In genomic region chr11:34063702-34064485, GRCm38 (mm10) we compare ENCODE assay signal across 11 mouse cellular contexts. TPM values are rescaled to one million over a fixed set of nuclear protein-coding genes. Genes with fewer than 3 reads are reported as not detected.
DNase-seq lines count a peak whose midpoint lies in the region; ATAC-seq and TF ChIP-seq lines count a peak whose summit lies in the region.
"Had no signal": no experiment of that assay in that cellular context is flagged by ENCODE, and none has a peak within 500 bp of the region (broad histone marks: within the 10 kb centered on the region; RNA-seq: fewer than 3 reads in every experiment).

No protein-coding gene starts in this region.

- no peaks in the 10 kb centered on the region; the same call in 1 of the 2 replicates for H3K4me1 ChIP-seq in lung, embryonic 16.5 days (replicated peaks; ENCODE audit: control insufficient read depth, insufficient read depth, low read length)
- H3K4me1 ChIP-seq in embryonic facial prominence, embryonic 10.5 days: peaks cover 10% of the 10 kb centered on the region
- no peaks in the 10 kb centered on the region for H3K4me1 ChIP-seq in midbrain, postnatal 0 days (ENCODE audit: insufficient read depth, low read length)
- H3K4me1 ChIP-seq: neural tube, embryonic 15.5 days had no signal

- WGBS in lung, embryonic 16.5 days: 44% methylated on average over 5 of the region's 5 CpGs
- 53% methylated on average over 5 of the region's 5 CpGs for WGBS in embryonic facial prominence, embryonic 10.5 days
- WGBS in midbrain, postnatal 0 days: 66% methylated on average over 5 of the region's 5 CpGs

- H3K9me3 ChIP-seq in lung, embryonic 16.5 days (ENCODE audit: control insufficient read depth, low read length): no peaks in the 10 kb centered on the region
- H3K9me3 ChIP-seq in embryonic facial prominence, embryonic 10.5 days: no peaks in the 10 kb centered on the region
- H3K9me3 ChIP-seq in midbrain, postnatal 0 days (ENCODE audit: low read length): no peaks in the 10 kb centered on the region

- no peak overlapping the region for H3K9ac ChIP-seq in lung, embryonic 16.5 days (ENCODE audit: low read length)
- no peak overlapping the region for H3K9ac ChIP-seq in midbrain, postnatal 0 days (replicated peaks; ENCODE audit: low read length, poor library complexity, severe bottlenecking)
- H3K9ac ChIP-seq: neural tube, embryonic 15.5 days had no signal

- H3K4me2 ChIP-seq in lung, embryonic 16.5 days (ENCODE audit: low read depth, low read length): no peak overlapping the region
- no peak overlapping the region for H3K4me2 ChIP-seq in midbrain, postnatal 0 days (ENCODE audit: low read depth, low read length, poor library complexity, severe bottlenecking)
- H3K4me2 ChIP-seq: neural tube, embryonic 15.5 days had no signal

- peak; percentile 45; the same call in 1 of the 2 replicates for ATAC-seq in lung, embryonic 16.5 days (ENCODE audit: low read depth)
- ATAC-seq in midbrain, postnatal 0 days (ENCODE audit: low FRiP score): no peak

- no peaks in the 10 kb centered on the region for H3K36me3 ChIP-seq in lung, embryonic 16.5 days (ENCODE audit: control insufficient read depth, insufficient read depth, low read length)
- H3K36me3 ChIP-seq in embryonic facial prominence, embryonic 10.5 days (replicated peaks): no peaks in the 10 kb centered on the region
- H3K36me3 ChIP-seq in midbrain, postnatal 0 days (ENCODE audit: insufficient read depth, low read length): no peaks in the 10 kb centered on the region
- H3K36me3 ChIP-seq: neural tube, embryonic 15.5 days had no signal

- H3K4me3 ChIP-seq in lung, embryonic 16.5 days (ENCODE audit: low read length): no peak overlapping the region
- H3K4me3 ChIP-seq in embryonic facial prominence, embryonic 10.5 days: no peak overlapping the region
- H3K4me3 ChIP-seq in midbrain, postnatal 0 days (ENCODE audit: low read depth, low read length): no peak overlapping the region
- H3K4me3 ChIP-seq: left cerebral cortex, adult 2 months; neural tube, embryonic 15.5 days had no signal

- H3K27ac ChIP-seq in lung, embryonic 16.5 days (ENCODE audit: low read length): no peak overlapping the region
- peak overlapping the region; percentile 66 for H3K27ac ChIP-seq in embryonic facial prominence, embryonic 10.5 days (replicated peaks)
- no peak overlapping the region for H3K27ac ChIP-seq in midbrain, postnatal 0 days (ENCODE audit: low read depth, low read length)
- H3K27ac ChIP-seq: left cerebral cortex, adult 2 months; neural tube, embryonic 15.5 days had no signal

- no peaks in the 10 kb centered on the region for H3K27me3 ChIP-seq in lung, embryonic 16.5 days (ENCODE audit: control insufficient read depth, insufficient read depth, low read depth, low read length)
- no peaks in the 10 kb centered on the region for H3K27me3 ChIP-seq in embryonic facial prominence, embryonic 10.5 days (replicated peaks; ENCODE audit: low read depth, poor library complexity, severe bottlenecking)
- H3K27me3 ChIP-seq in midbrain, postnatal 0 days (ENCODE audit: insufficient read depth, low read length): no peaks in the 10 kb centered on the region
- H3K27me3 ChIP-seq: neural tube, embryonic 15.5 days had no signal

- DNase-seq in lung, postnatal 14 days: no peak
- no peak for DNase-seq in embryonic facial prominence, embryonic 10.5 days (ENCODE audit: low spot score)
- peak; percentile 19 to 31 for DNase-seq in lung, postnatal 4 days
- peak; percentile 79 for DNase-seq in thymus, postnatal 4 days
- no peak for DNase-seq in midbrain, postnatal 0 days (ENCODE audit: low spot score)
- DNase-seq in right cerebral cortex, postnatal 4 days: no peak
- DNase-seq in kidney, adult 8-10 months: no peak

- TF ChIP-seq CTCF in midbrain, postnatal 0 days (IDR thresholded peaks at IDR 0.05): no peak

RNA-seq across cellular contexts. Expression of gene Lcp2, which starts 17.2 kb away (rescaled TPM):
- polyA plus RNA-seq in lung, embryonic 16.5 days (2015; fragmentation: Nextera tagmentation; extraction: Ambion mirVana): 4.2 and 5.3 TPM in 2 replicates
- 1.4 and 1.5 TPM in 2 replicates for polyA plus RNA-seq in embryonic facial prominence, embryonic 10.5 days (2016; fragmentation: Nextera tagmentation; extraction: Ambion mirVana)
- total RNA-seq in midbrain, postnatal 0 days (2014; rRNA removed): 1.6 and 2.7 TPM in 2 replicates
- 3.8 and 4.9 TPM in 2 replicates for polyA plus RNA-seq in midbrain, postnatal 0 days (2015; fragmentation: Nextera tagmentation; extraction: Ambion mirVana)

RNA-seq across cellular contexts. Expression of gene 4930469K13Rik, which starts 34.5 kb away (rescaled TPM):
- polyA plus RNA-seq in lung, embryonic 16.5 days (2015; fragmentation: Nextera tagmentation; extraction: Ambion mirVana): not detected in 2 replicates
- polyA plus RNA-seq in embryonic facial prominence, embryonic 10.5 days (2016; fragmentation: Nextera tagmentation; extraction: Ambion mirVana): not detected in 2 replicates
- total RNA-seq in midbrain, postnatal 0 days (2014; rRNA removed): 0.66 and 0.76 TPM in 2 replicates
- polyA plus RNA-seq in midbrain, postnatal 0 days (2015; fragmentation: Nextera tagmentation; extraction: Ambion mirVana): not detected in 2 replicates
- total RNA-seq: left cerebral cortex, adult 2 months had no signal
- polyA plus RNA-seq: frontal cortex, adult 2 months had no signal

Comparison
In these comparisons a context has a peak if more than half of its experiments do, and no peak if none do; other contexts are left out.
1. DNase-seq: peak in lung, postnatal 4 days (2 of 2) and thymus, postnatal 4 days (single experiment); none in lung, postnatal 14 days (single experiment), embryonic facial prominence, embryonic 10.5 days (single experiment), midbrain, postnatal 0 days (single experiment), right cerebral cortex, postnatal 4 days (single experiment) and kidney, adult 8-10 months (0 of 2).